8 mouse cellular contexts compared by ENCODE assay signal in genomic region chr17:36958884-36959283, GRCm38 (mm10). TPM values are rescaled to one million over a fixed set of nuclear protein-coding genes. Genes with fewer than 3 reads are reported as not detected.
DNase-seq lines count a peak whose midpoint lies in the region; ATAC-seq lines count a peak whose summit lies in the region.

No protein-coding gene starts in this region.

- H3K27ac ChIP-seq in kidney, embryonic 14.5 days (ENCODE audit: low read depth, low read length): peak overlapping the region; percentile 10; the same call in 1 of the 2 replicates

- H3K36me3 ChIP-seq in kidney, embryonic 14.5 days (ENCODE audit: control insufficient read depth, insufficient read depth, low read length): peaks cover 20% of the 10 kb centered on the region
- peaks cover 31% of the 10 kb centered on the region for H3K36me3 ChIP-seq in megakaryocyte, embryonic 14.5 days (replicated peaks; ENCODE audit: low read length)

- peak overlapping the region; percentile 65 for H3K4me2 ChIP-seq in kidney, embryonic 14.5 days (replicated peaks; ENCODE audit: low read depth, low read length)

- H3K4me1 ChIP-seq in kidney, embryonic 14.5 days (ENCODE audit: control insufficient read depth, insufficient read depth, low read length): 0 out of 2 replicates have a peak, but pooled peaks cover 5% of the 10 kb centered on the region
- peaks cover 21% of the 10 kb centered on the region for H3K4me1 ChIP-seq in megakaryocyte, embryonic 14.5 days

- no peak; the same call in 1 of the 2 replicates for ATAC-seq in kidney, embryonic 14.5 days (ENCODE audit: low FRiP score, low TSS enrichment)

- H3K9ac ChIP-seq in kidney, embryonic 14.5 days (ENCODE audit: low read depth, low read length): peak overlapping the region; percentile 55

- no peak for DNase-seq in kidney, postnatal 25 days
- peak; percentile 12 for DNase-seq in T-cell, adult 2 months (ENCODE audit: low spot score)
- DNase-seq in heart, postnatal 4 days: peak; percentile 11
- DNase-seq in spleen, postnatal 4 days (ENCODE audit: low spot score in 2 of 2): no peak
- DNase-seq in cerebellum, postnatal 4 days (ENCODE audit: low spot score in 2 of 2): no peak
- no peak for DNase-seq in embryo, embryonic 10.5 days (ENCODE audit: low spot score)

- 8% methylated on average over 12 of the region's 12 CpGs for WGBS in kidney, embryonic 14.5 days

- no peaks in the 10 kb centered on the region for H3K9me3 ChIP-seq in kidney, embryonic 14.5 days (ENCODE audit: control insufficient read depth, low read length)
- H3K9me3 ChIP-seq in megakaryocyte, embryonic 14.5 days: no peaks in the 10 kb centered on the region

- no peaks in the 10 kb centered on the region for H3K27me3 ChIP-seq in kidney, embryonic 14.5 days (ENCODE audit: control insufficient read depth, insufficient read depth, low read length)
- H3K27me3 ChIP-seq in megakaryocyte, embryonic 14.5 days (replicated peaks): no peaks in the 10 kb centered on the region

- H3K4me3 ChIP-seq in kidney, embryonic 14.5 days (ENCODE audit: low read length): peak overlapping the region; percentile 51
- peak overlapping the region; percentile 96 for H3K4me3 ChIP-seq in megakaryocyte, embryonic 14.5 days (replicated peaks)

RNA-seq across cellular contexts. Expression of gene Znrd1as, which starts 0.5 kb away (rescaled TPM):
- 6.6 and 10.3 TPM in 2 replicates for polyA plus RNA-seq in kidney, embryonic 14.5 days (2014; fragmentation: Nextera tagmentation; extraction: Ambion mirVana)
- 1 to 10 TPM; 7.2 to 7.3 TPM for total RNA-seq in heart, postnatal 4 days (2021)
- 0.85 TPM in 1 of 2 replicates, not detected in the other for polyA plus RNA-seq in megakaryocyte, embryonic 14.5 days (2012; ENCODE audit: insufficient read depth, low replicate concordance)

RNA-seq across cellular contexts. Expression of gene Znrd1, which starts 0.5 kb away (rescaled TPM):
- polyA plus RNA-seq in kidney, embryonic 14.5 days (2014; fragmentation: Nextera tagmentation; extraction: Ambion mirVana): 97.6 and 130 TPM in 2 replicates
- 10 to 100 TPM; 24.9 to 29.3 TPM for total RNA-seq in heart, postnatal 4 days (2021)
- 2.1 and 2.6 TPM in 2 replicates for polyA plus RNA-seq in megakaryocyte, embryonic 14.5 days (2012; ENCODE audit: insufficient read depth, low replicate concordance)

RNA-seq across cellular contexts. Expression of gene Ppp1r11, which starts 7.3 kb away (rescaled TPM):
- polyA plus RNA-seq in kidney, embryonic 14.5 days (2014; fragmentation: Nextera tagmentation; extraction: Ambion mirVana): 125 and 163 TPM in 2 replicates
- total RNA-seq in heart, postnatal 4 days (2021): 10 to 100 TPM; 56.0 to 61.3 TPM
- 504 and 1,093 TPM in 2 replicates for polyA plus RNA-seq in megakaryocyte, embryonic 14.5 days (2012; ENCODE audit: insufficient read depth, low replicate concordance)

RNA-seq across cellular contexts. Expression of gene Rnf39, which starts 16.2 kb away (rescaled TPM):
- 0.22 and 0.37 TPM in 2 replicates for polyA plus RNA-seq in kidney, embryonic 14.5 days (2014; fragmentation: Nextera tagmentation; extraction: Ambion mirVana)
- under 1 TPM; 0.45 TPM for total RNA-seq in heart, postnatal 4 days (2021)
- polyA plus RNA-seq in megakaryocyte, embryonic 14.5 days (2012; ENCODE audit: insufficient read depth, low replicate concordance): not detected in 2 replicates

RNA-seq across cellular contexts. Expression of gene 2410137M14Rik, which starts 22.2 kb away (rescaled TPM):
- not detected in 2 replicates for polyA plus RNA-seq in kidney, embryonic 14.5 days (2014; fragmentation: Nextera tagmentation; extraction: Ambion mirVana)
- total RNA-seq in heart, postnatal 4 days (2021): not detected
- not detected in 2 replicates for polyA plus RNA-seq in megakaryocyte, embryonic 14.5 days (2012; ENCODE audit: insufficient read depth, low replicate concordance)

Comparison
In these comparisons a context has a peak if more than half of its experiments do, and no peak if none do; other contexts are left out.
1. DNase-seq: peak in T-cell, adult 2 months (single experiment) and heart, postnatal 4 days (single experiment); none in kidney, postnatal 25 days (0 of 2), spleen, postnatal 4 days (0 of 2), cerebellum, postnatal 4 days (0 of 2) and embryo, embryonic 10.5 days (single experiment).
2. RNA of gene Znrd1, which starts 0.5 kb away (polyA plus RNA-seq): 97.6 to 130 TPM in kidney, embryonic 14.5 days; 2.1 to 2.6 TPM in megakaryocyte, embryonic 14.5 days; every median in the first group is over 10 times any median in the second.